Mouse (Mus musculus) hindbrain, postnatal 0 days (tissue): Measurements from ENCODE around the gene Unc13d. TPM values are rescaled to one million over a fixed set of nuclear protein-coding genes. Genes with fewer than 3 reads are reported as not detected.
"Not testable (repeated sequence)": the region's sequence is repeated elsewhere in the genome, so short reads cannot be mapped to it uniquely, and the experiment has no call there.

Source experiments
- ATAC-seq: fragments of 200-750 bp; cut with Nextera tagmentation; 2 replicates; pipeline ENCODE4 v1.8.0; 2017; ENCODE audit warnings: mild to moderate bottlenecking, moderate TSS enrichment, moderate library complexity
- DNase-seq: peaks from one replicate; pipeline ENCODE4 v3.0.0-alpha.2; 2015; ENCODE audit warnings: low spot score
- H3K27ac ChIP-seq: fragments of 300-500 bp; sonication (generic); 2 replicates; pipeline ENCODE4 v1.5.1; 2014; ENCODE audit warnings: mild to moderate bottlenecking
- H3K27me3 ChIP-seq: fragments of 300-500 bp; sonication (generic); 2 replicates; pipeline ENCODE4 v1.6.1; 2014; ENCODE audit warnings: low read length, mixed read lengths; ENCODE audit not compliant: insufficient read depth
- H3K36me3 ChIP-seq: fragments of 300-500 bp; sonication (generic); 2 replicates; pipeline ENCODE4 v1.6.1; 2014; ENCODE audit warnings: low read length, mixed read lengths; ENCODE audit not compliant: insufficient read depth
- H3K4me1 ChIP-seq: fragments of 300-500 bp; sonication (generic); 2 replicates; pipeline ENCODE4 v1.6.1; 2014; ENCODE audit warnings: antibody characterized with exemption, low read length, mixed read lengths; ENCODE audit not compliant: insufficient read depth
- H3K4me2 ChIP-seq: fragments of 300-500 bp; sonication (generic); 2 replicates; pipeline ENCODE4 v1.6.1; 2014; ENCODE audit warnings: low read depth, mild to moderate bottlenecking, low read length, moderate library complexity, mixed read lengths
- H3K4me3 ChIP-seq: fragments of 300-500 bp; sonication (generic); 2 replicates; pipeline ENCODE4 v1.5.1; 2014; ENCODE audit warnings: low read length
- H3K9ac ChIP-seq: fragments of 300-500 bp; sonication (generic); replicated peaks from 2 replicates; pipeline ENCODE4 v1.6.1; 2014; ENCODE audit warnings: mild to moderate bottlenecking, low read length, moderate library complexity, mixed read lengths
- H3K9me3 ChIP-seq: fragments of 300-500 bp; sonication (generic); 2 replicates; pipeline ENCODE4 v1.6.1; 2016; ENCODE audit warnings: low read length, mixed read lengths
- CTCF ChIP-seq: IDR thresholded peaks from 2 replicates; pipeline ENCODE4 v1.5.1; 2016; ENCODE audit warnings: antibody characterized with exemption, control low read depth, low read depth
- WGBS: fragments of 180-500 bp; shearing (Covaris S2); extraction: QIAGEN DNeasy Blood & Tissue Kit; methylation state at CpG from one replicate; pipeline ENCODE4 v1.1.7; 2014; 5-methylcytosine and 5-hydroxymethylcytosine counted together
- polyA plus RNA-seq: library from polyadenylated mRNA; unstranded; fragments of >200 nt; fragmentation: Nextera tagmentation; extraction: Ambion mirVana; gene quantifications from 2 replicates; pipeline ENCODE4 v1.2.1, GENCODE M21; 2015
- total RNA-seq: library from RNA; depleted of rRNA; stranded (reverse); fragments of >200 nt; gene quantifications from 2 replicates; pipeline ENCODE4 v1.2.3, GENCODE M21; 2014; rRNA removed

The Unc13d gene
- total RNA-seq (0.65 and 1.3 TPM in 2 replicates), polyA plus RNA-seq (0.65 and 0.96 TPM in 2 replicates)

- Histone ChIP-seq H3K36me3 (peaks cover 32% of the 10 kb centered on the region), H3K4me2 (peak within 1 kb of the TSS; percentile 49), H3K4me1 (0 out of 2 replicates have a peak, but pooled peaks cover 3% of the 10 kb centered on the region), H3K9me3 (no peaks in the 10 kb centered on the region), H3K27me3 (no peaks in the 10 kb centered on the region), H3K4me3 (peak within 1 kb of the TSS; percentile 6; the same call in 1 of the 2 replicates), H3K9ac (no peak within 1 kb of the TSS), H3K27ac (peak within 1 kb of the TSS; percentile 36; the same call in 1 of the 2 replicates)
- DNase-seq, result no peak
- ATAC-seq, result 0 out of 2 replicates have a peak, but pooled peaks have one; percentile 1
- TF ChIP-seq CTCF, result 0 out of 2 replicates have a peak, but pooled peaks have one; percentile 13
- 58% methylated on average over 22 of the region's 22 CpGs for WGBS
Observed at GRCm38 (mm10) chr11:116077446-116078204, at the start of gene Unc13d. Gene Unc13d (minus strand): TSS chr11:116077961.

- no peak overlapping the region for H3K9ac ChIP-seq
- H3K4me2 ChIP-seq, result no peak overlapping the region
- no peaks in the 10 kb centered on the region for H3K27me3 ChIP-seq
- 94% methylated on average over 15 of the region's 15 CpGs for WGBS
- no peak overlapping the region for H3K27ac ChIP-seq
- H3K4me1 ChIP-seq, result peaks cover 18% of the 10 kb centered on the region
- no peak overlapping the region for H3K4me3 ChIP-seq
- ATAC-seq (no peak), DNase-seq (no peak)
- H3K36me3 ChIP-seq, result peaks cover 11% of the 10 kb centered on the region; the same call in 1 of the 2 replicates
- H3K9me3 ChIP-seq, result no peaks in the 10 kb centered on the region
- TF ChIP-seq CTCF, result no peak
Observed at GRCm38 (mm10) chr11:116126261-116126660, 48.5 kb upstream of the Unc13d start.

- not testable (repeated sequence) for H3K4me3 ChIP-seq, H3K4me1 ChIP-seq, DNase-seq, ATAC-seq, H3K9ac ChIP-seq, H3K27me3 ChIP-seq, H3K9me3 ChIP-seq, H3K4me2 ChIP-seq, H3K27ac ChIP-seq
- peaks cover 11% of the 10 kb centered on the region; the same call in 1 of the 2 replicates for H3K36me3 ChIP-seq
- WGBS, result 92% methylated on average over 8 of the region's 8 CpGs
Observed at GRCm38 (mm10) chr11:116121731-116122245, 44.0 kb upstream of the Unc13d start.

- TF ChIP-seq CTCF, result peak; percentile 35
- no peaks in the 10 kb centered on the region for H3K36me3 ChIP-seq
Observed at GRCm38 (mm10) chr11:116117819-116118218, 40.1 kb upstream of the Unc13d start.

GRCm38 (mm10) chr11:116117241-116117640 is 39.5 kb upstream of the Unc13d start:
- H3K4me2 ChIP-seq, result no peak overlapping the region
- no peak overlapping the region for H3K4me3 ChIP-seq
- H3K36me3 ChIP-seq, result no peaks in the 10 kb centered on the region
- TF ChIP-seq CTCF, result no peak
- H3K4me1 ChIP-seq, result no peaks in the 10 kb centered on the region
- ATAC-seq, result no peak
- DNase-seq, result no peak
- WGBS, result 77% methylated on average over 12 of the region's 12 CpGs
- no peaks in the 10 kb centered on the region for H3K9me3 ChIP-seq
- no peaks in the 10 kb centered on the region for H3K27me3 ChIP-seq
- no peak overlapping the region for H3K27ac ChIP-seq
- H3K9ac ChIP-seq, result no peak overlapping the region

More at GRCm38 (mm10) chr11:116117819-116118218, 40.1 kb upstream of the Unc13d start:
- ATAC-seq, result no peak
- Histone ChIP-seq H3K9me3 (no peaks in the 10 kb centered on the region), H3K27ac (no peak overlapping the region), H3K4me2 (no peak overlapping the region), H3K27me3 (no peaks in the 10 kb centered on the region), H3K9ac (no peak overlapping the region), H3K4me1 (no peaks in the 10 kb centered on the region), H3K4me3 (no peak overlapping the region)
- DNase-seq, result no peak

GRCm38 (mm10) chr11:116111611-116112203 is 33.9 kb upstream of the Unc13d start:
- Histone ChIP-seq H3K4me2 (no peak overlapping the region), H3K4me1 (0 out of 2 replicates have a peak, but pooled peaks cover 9% of the 10 kb centered on the region), H3K4me3 (no peak overlapping the region), H3K27me3 (peaks cover 33% of the 10 kb centered on the region), H3K9ac (no peak overlapping the region), H3K36me3 (no peaks in the 10 kb centered on the region), H3K27ac (no peak overlapping the region), H3K9me3 (no peaks in the 10 kb centered on the region)
- no peak for TF ChIP-seq CTCF
- DNase-seq (no peak), ATAC-seq (no peak)
- 85% methylated on average over 19 of the region's 19 CpGs for WGBS
